Mouse (Mus musculus) hindbrain, postnatal 0 days (tissue): ENCODE measurements at regions not wholly inside any gene's neighbourhood (a gene's known extent, or its start where the extent isn't known, plus 50 kb on each side); places are given as distances from the start of the nearest gene placed in this dataset.

ENCODE experiments used
- ATAC-seq: fragments of 200-750 bp; cut with Nextera tagmentation; 2 replicates; pipeline ENCODE4 v1.8.0; 2017; ENCODE audit warnings: mild to moderate bottlenecking, moderate TSS enrichment, moderate library complexity
- DNase-seq: peaks from one replicate; pipeline ENCODE4 v3.0.0-alpha.2; 2015; ENCODE audit warnings: low spot score
- H3K27ac ChIP-seq: fragments of 300-500 bp; sonication (generic); 2 replicates; pipeline ENCODE4 v1.5.1; 2014; ENCODE audit warnings: mild to moderate bottlenecking
- H3K27me3 ChIP-seq: fragments of 300-500 bp; sonication (generic); 2 replicates; pipeline ENCODE4 v1.6.1; 2014; ENCODE audit warnings: low read length, mixed read lengths; ENCODE audit not compliant: insufficient read depth
- H3K36me3 ChIP-seq: fragments of 300-500 bp; sonication (generic); 2 replicates; pipeline ENCODE4 v1.6.1; 2014; ENCODE audit warnings: low read length, mixed read lengths; ENCODE audit not compliant: insufficient read depth
- H3K4me1 ChIP-seq: fragments of 300-500 bp; sonication (generic); 2 replicates; pipeline ENCODE4 v1.6.1; 2014; ENCODE audit warnings: antibody characterized with exemption, low read length, mixed read lengths; ENCODE audit not compliant: insufficient read depth
- H3K4me2 ChIP-seq: fragments of 300-500 bp; sonication (generic); 2 replicates; pipeline ENCODE4 v1.6.1; 2014; ENCODE audit warnings: low read depth, mild to moderate bottlenecking, low read length, moderate library complexity, mixed read lengths
- H3K4me3 ChIP-seq: fragments of 300-500 bp; sonication (generic); 2 replicates; pipeline ENCODE4 v1.5.1; 2014; ENCODE audit warnings: low read length
- H3K9ac ChIP-seq: fragments of 300-500 bp; sonication (generic); replicated peaks from 2 replicates; pipeline ENCODE4 v1.6.1; 2014; ENCODE audit warnings: mild to moderate bottlenecking, low read length, moderate library complexity, mixed read lengths
- H3K9me3 ChIP-seq: fragments of 300-500 bp; sonication (generic); 2 replicates; pipeline ENCODE4 v1.6.1; 2016; ENCODE audit warnings: low read length, mixed read lengths
- CTCF ChIP-seq: IDR thresholded peaks from 2 replicates; pipeline ENCODE4 v1.5.1; 2016; ENCODE audit warnings: antibody characterized with exemption, control low read depth, low read depth
- WGBS: fragments of 180-500 bp; shearing (Covaris S2); extraction: QIAGEN DNeasy Blood & Tissue Kit; methylation state at CpG from one replicate; pipeline ENCODE4 v1.1.7; 2014; 5-methylcytosine and 5-hydroxymethylcytosine counted together

- Histone ChIP-seq H3K27me3 (no peaks in the 10 kb centered on the region), H3K36me3 (no peaks in the 10 kb centered on the region), H3K9ac (no peak overlapping the region), H3K27ac (no peak overlapping the region), H3K4me1 (no peaks in the 10 kb centered on the region), H3K9me3 (no peaks in the 10 kb centered on the region), H3K4me2 (no peak overlapping the region), H3K4me3 (no peak overlapping the region)
- TF ChIP-seq CTCF = no peak
- no peak for DNase-seq
- WGBS = 93% methylated on average over 1 of the region's 1 CpGs
- no peak for ATAC-seq
These were observed 144.2 kb downstream of the Ptger3 start for GRCm38 (mm10) chr3:157710790-157711381.

GRCm38 (mm10) chr3:157699961-157700360 lies 133.3 kb downstream of the Ptger3 start:
- DNase-seq = no peak
- no peaks in the 10 kb centered on the region for H3K27me3 ChIP-seq
- no peak overlapping the region for H3K9ac ChIP-seq
- no peak overlapping the region for H3K4me2 ChIP-seq
- no peak overlapping the region for H3K27ac ChIP-seq
- no peaks in the 10 kb centered on the region for H3K9me3 ChIP-seq
- no peaks in the 10 kb centered on the region for H3K4me1 ChIP-seq
- ATAC-seq = no peak
- H3K36me3 ChIP-seq = no peaks in the 10 kb centered on the region
- no peak overlapping the region for H3K4me3 ChIP-seq
- TF ChIP-seq CTCF = no peak

DNA sequence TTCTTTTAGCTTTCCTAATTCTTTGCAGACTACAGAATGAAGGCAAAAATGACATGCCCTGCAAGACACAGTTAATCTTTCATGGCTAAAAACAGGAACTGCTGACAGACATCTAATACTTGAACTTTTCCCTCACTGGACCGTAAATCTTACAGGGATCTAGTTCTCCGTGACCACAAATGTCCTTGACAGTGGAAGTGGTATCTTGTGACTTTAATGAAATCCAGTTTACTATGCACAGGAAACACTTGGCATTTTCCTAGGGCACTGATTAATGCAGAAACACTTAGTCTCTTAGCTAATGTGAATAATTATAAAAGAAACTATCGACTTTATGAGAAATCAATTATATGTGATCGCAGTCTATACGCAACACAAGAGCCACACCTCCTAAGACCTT lies 131.8 kb downstream of the Ptger3 start:
- DNase-seq (no peak), ATAC-seq (no peak)
- no peak for TF ChIP-seq CTCF
- Histone ChIP-seq H3K27ac (no peak overlapping the region), H3K9ac (no peak overlapping the region), H3K4me1 (no peaks in the 10 kb centered on the region), H3K27me3 (no peaks in the 10 kb centered on the region), H3K4me2 (no peak overlapping the region), H3K9me3 (no peaks in the 10 kb centered on the region), H3K4me3 (no peak overlapping the region), H3K36me3 (no peaks in the 10 kb centered on the region)
- WGBS = 90% methylated on average over 5 of the region's 5 CpGs

GRCm38 (mm10) chr3:157695128-157696075 lies 128.7 kb downstream of the Ptger3 start:
- H3K9ac ChIP-seq = no peak overlapping the region
- H3K4me2 ChIP-seq = no peak overlapping the region
- no peaks in the 10 kb centered on the region for H3K4me1 ChIP-seq
- H3K27me3 ChIP-seq = no peaks in the 10 kb centered on the region
- DNase-seq (no peak), ATAC-seq (no peak)
- no peak overlapping the region for H3K4me3 ChIP-seq
- H3K36me3 ChIP-seq = no peaks in the 10 kb centered on the region
- 80% methylated on average over 19 of the region's 19 CpGs for WGBS
- no peak overlapping the region for H3K27ac ChIP-seq
- TF ChIP-seq CTCF = no peak
- H3K9me3 ChIP-seq = no peaks in the 10 kb centered on the region
